Mouse (Mus musculus) small intestine, adult 2 months (tissue): Measurements from ENCODE around the gene Atp8a1.

Experiments
- CTCF ChIP-seq: fragments of 200-500 bp; IDR thresholded peaks from 2 replicates; pipeline ENCODE4 v1.5.1; 2012; ENCODE audit warnings: low read depth, mild to moderate bottlenecking, control low read depth, inconsistent platforms, low read length, moderate library complexity, mixed read lengths; ENCODE audit not compliant: insufficient replicate concordance, insufficient read length; ENCODE audit errors: extremely low read depth
- POLR2A ChIP-seq: fragments of 200-500 bp; IDR thresholded peaks from 2 replicates; pipeline ENCODE4 v1.6.1; 2012; ENCODE audit warnings: low read depth, mild to moderate bottlenecking, control low read depth, inconsistent platforms, low read length, moderate library complexity

GRCm38 (mm10) chr5:67764798-67765197 is 82.4 kb downstream of the Atp8a1 start:
- no peak for TF ChIP-seq CTCF
- TF ChIP-seq POLR2A: no peak
